Mouse (Mus musculus): ENCODE results near the gene Naif1. TPM values are rescaled to one million over a fixed set of nuclear protein-coding genes. Genes with fewer than 3 reads are reported as not detected.

Naif1 gene
- polyA plus RNA-seq, 1 experiment, result 3.2 TPM

DNA sequence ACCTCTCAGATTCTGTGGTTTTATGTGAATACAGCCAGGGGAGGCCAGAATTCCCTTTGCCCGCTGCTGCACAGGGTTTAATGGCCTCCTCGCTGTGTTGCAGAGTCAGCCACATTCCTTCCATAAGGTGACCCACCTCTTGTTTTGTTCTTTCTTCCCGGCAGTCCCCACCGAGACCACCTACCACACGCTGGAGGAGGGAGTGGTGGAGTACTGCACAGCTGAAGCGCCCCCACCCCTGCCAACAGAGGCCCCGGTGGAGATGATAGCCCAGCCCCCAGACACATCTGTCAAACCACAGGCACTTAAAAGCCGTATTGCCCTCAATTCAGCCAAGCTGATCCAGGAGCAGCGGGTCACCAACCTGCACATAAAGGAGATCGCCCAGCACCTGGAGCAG, 4.4 kb downstream of the Naif1 start:
- TF ChIP-seq MYOG (IDR thresholded peaks at IDR 0.05; ENCODE audit: control insufficient read depth, extremely low read depth, insufficient read length) (no peak), USF1 (IDR thresholded peaks at IDR 0.05; ENCODE audit: low read depth) (no peak), MYOD1 (IDR thresholded peaks at IDR 0.05; ENCODE audit: control insufficient read depth, insufficient read length, low read depth) (no peak), MAX (IDR thresholded peaks at IDR 0.05) (no peak), CTCF (IDR thresholded peaks at IDR 0.05; ENCODE audit: control insufficient read depth, insufficient read depth, insufficient read length) (no peak)
- peaks cover 8% of the 10 kb centered on the region for H3K36me3 ChIP-seq (ENCODE audit: control insufficient read depth, insufficient read depth)
- no peak overlapping the region for H3K4me3 ChIP-seq (ENCODE audit: insufficient read depth, poor library complexity, severe bottlenecking)
- H3K27me3 ChIP-seq (ENCODE audit: control insufficient read depth, insufficient read depth, insufficient read length), result no peaks in the 10 kb centered on the region
- no peak overlapping the region for H3ac ChIP-seq (ENCODE audit: control insufficient read depth, insufficient read length, low read depth)
- H3K79me2 ChIP-seq (ENCODE audit: control insufficient read depth, insufficient read depth), result peaks cover 36% of the 10 kb centered on the region
- H3K79me3 ChIP-seq (ENCODE audit: low read depth), result peaks cover 21% of the 10 kb centered on the region

DNA sequence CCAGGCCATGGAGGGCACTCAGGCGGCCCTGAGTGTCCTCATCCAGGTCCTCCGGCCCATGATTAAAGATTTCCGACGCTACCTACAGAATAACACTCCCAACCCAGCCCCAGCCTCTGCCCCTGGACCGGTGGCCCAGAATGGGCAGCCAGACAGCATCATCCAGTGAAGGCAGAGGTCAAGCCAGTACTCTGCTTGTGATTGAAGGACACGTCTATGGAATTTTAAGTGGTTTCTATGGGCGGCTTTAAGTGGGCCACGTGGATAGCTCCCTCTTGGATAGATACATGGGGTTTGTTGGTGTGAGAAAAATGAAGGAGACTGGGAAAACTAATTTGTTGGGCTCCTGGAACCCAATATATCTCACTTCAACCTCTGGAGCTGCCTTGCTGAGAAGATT, 4.8 kb downstream of the Naif1 start:
- H3ac ChIP-seq (ENCODE audit: control insufficient read depth, insufficient read length, low read depth), result no peak overlapping the region
- no peak for TF ChIP-seq FOSL1 (IDR thresholded peaks at IDR 0.05; ENCODE audit: insufficient read depth, low read length, poor library complexity, severe bottlenecking)
- TF ChIP-seq MYOD1 (IDR thresholded peaks at IDR 0.05; ENCODE audit: control insufficient read depth, insufficient read length, low read depth), result no peak
- TF ChIP-seq MAX (IDR thresholded peaks at IDR 0.05), result no peak
- TF ChIP-seq CEBPB (IDR thresholded peaks at IDR 0.05; ENCODE audit: low read depth), result no peak
- TF ChIP-seq USF1 (IDR thresholded peaks at IDR 0.05; ENCODE audit: low read depth), result no peak
- no peak for TF ChIP-seq MYOG (IDR thresholded peaks at IDR 0.05; ENCODE audit: control insufficient read depth, extremely low read depth, insufficient read length)
- no peak for TF ChIP-seq CTCF (IDR thresholded peaks at IDR 0.05; ENCODE audit: control insufficient read depth, insufficient read depth, insufficient read length)
- peaks cover 32% of the 10 kb centered on the region for H3K79me2 ChIP-seq (ENCODE audit: control insufficient read depth, insufficient read depth)
- H3K79me3 ChIP-seq (ENCODE audit: low read depth), result peaks cover 16% of the 10 kb centered on the region
- H3K4me3 ChIP-seq (ENCODE audit: insufficient read depth, poor library complexity, severe bottlenecking), result no peak overlapping the region
- H3K27me3 ChIP-seq (ENCODE audit: control insufficient read depth, insufficient read depth, insufficient read length), result no peaks in the 10 kb centered on the region
- peaks cover 8% of the 10 kb centered on the region for H3K36me3 ChIP-seq (ENCODE audit: control insufficient read depth, insufficient read depth)

- no peaks in the 10 kb centered on the region for H3K27me3 ChIP-seq (ENCODE audit: control insufficient read depth, insufficient read depth, insufficient read length)
- H3K36me3 ChIP-seq (ENCODE audit: control insufficient read depth, insufficient read depth), result peaks cover 8% of the 10 kb centered on the region
- H3ac ChIP-seq (ENCODE audit: control insufficient read depth, insufficient read length, low read depth), result no peak overlapping the region
- no peaks in the 10 kb centered on the region for H3K79me3 ChIP-seq (ENCODE audit: low read depth)
- H3K4me3 ChIP-seq (ENCODE audit: insufficient read depth, poor library complexity, severe bottlenecking), result no peak overlapping the region
- TF ChIP-seq CEBPB (IDR thresholded peaks at IDR 0.05; ENCODE audit: low read depth) (peak; percentile 66), MYOD1 (IDR thresholded peaks at IDR 0.05; ENCODE audit: control insufficient read depth, insufficient read length, low read depth) (no peak), MYOG (IDR thresholded peaks at IDR 0.05; ENCODE audit: control insufficient read depth, extremely low read depth, insufficient read length) (no peak), USF1 (IDR thresholded peaks at IDR 0.05; ENCODE audit: low read depth) (peak; percentile 68), MAX (IDR thresholded peaks at IDR 0.05) (peak; percentile 84), FOSL1 (IDR thresholded peaks at IDR 0.05; ENCODE audit: insufficient read depth, low read length, poor library complexity, severe bottlenecking) (peak; percentile 73)
- H3K79me2 ChIP-seq (ENCODE audit: control insufficient read depth, insufficient read depth), result peaks cover 10% of the 10 kb centered on the region
Measured at GRCm38 (mm10) chr2:32458300-32458699, 8.0 kb downstream of the Naif1 start.

- Histone ChIP-seq H3K79me3 (ENCODE audit: low read depth) (no peaks in the 10 kb centered on the region), H3K27me3 (ENCODE audit: control insufficient read depth, insufficient read depth, insufficient read length) (no peaks in the 10 kb centered on the region), H3K4me3 (ENCODE audit: insufficient read depth, poor library complexity, severe bottlenecking) (no peak overlapping the region), H3K79me2 (ENCODE audit: control insufficient read depth, insufficient read depth) (no peaks in the 10 kb centered on the region), H3K36me3 (ENCODE audit: control insufficient read depth, insufficient read depth) (peaks cover 8% of the 10 kb centered on the region), H3ac (ENCODE audit: control insufficient read depth, insufficient read length, low read depth) (no peak overlapping the region)
- TF ChIP-seq MYOD1 (IDR thresholded peaks at IDR 0.05; ENCODE audit: control insufficient read depth, insufficient read length, low read depth) (no peak), MYOG (IDR thresholded peaks at IDR 0.05; ENCODE audit: control insufficient read depth, extremely low read depth, insufficient read length) (no peak), MAX (IDR thresholded peaks at IDR 0.05) (no peak), FOSL1 (IDR thresholded peaks at IDR 0.05; ENCODE audit: insufficient read depth, low read length, poor library complexity, severe bottlenecking) (no peak), CTCF (IDR thresholded peaks at IDR 0.05; ENCODE audit: control insufficient read depth, insufficient read depth, insufficient read length) (no peak), USF1 (IDR thresholded peaks at IDR 0.05; ENCODE audit: low read depth) (no peak), CEBPB (IDR thresholded peaks at IDR 0.05; ENCODE audit: low read depth) (no peak)
Measured at GRCm38 (mm10) chr2:32459657-32460056, 9.4 kb downstream of the Naif1 start.

DNA sequence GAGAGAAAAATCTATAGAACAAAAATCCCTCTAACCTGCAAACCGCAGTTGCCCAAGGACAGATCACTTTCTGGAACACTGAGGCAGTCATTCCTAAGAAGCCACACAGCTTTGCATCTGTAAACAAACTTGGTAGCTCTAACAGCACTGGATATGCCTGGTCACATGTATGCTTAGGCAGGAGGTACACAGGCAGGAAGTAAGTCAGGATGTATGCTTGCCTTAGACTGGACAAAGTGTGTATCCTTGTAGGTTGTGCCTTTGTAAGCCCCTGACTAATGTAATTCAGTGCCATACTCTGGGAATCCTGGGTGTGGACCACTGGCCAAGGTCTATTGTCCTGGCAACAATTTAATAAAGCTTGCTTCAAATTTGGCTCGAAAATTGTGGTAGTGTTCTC, 13.5 kb downstream of the Naif1 start:
- H3ac ChIP-seq (ENCODE audit: control insufficient read depth, insufficient read length, low read depth), result no peak overlapping the region
- H3K4me3 ChIP-seq (ENCODE audit: insufficient read depth, poor library complexity, severe bottlenecking), result no peak overlapping the region
- H3K79me2 ChIP-seq (ENCODE audit: control insufficient read depth, insufficient read depth), result no peaks in the 10 kb centered on the region
- TF ChIP-seq USF1 (IDR thresholded peaks at IDR 0.05; ENCODE audit: low read depth) (no peak), FOSL1 (IDR thresholded peaks at IDR 0.05; ENCODE audit: insufficient read depth, low read length, poor library complexity, severe bottlenecking) (no peak), MYOG (IDR thresholded peaks at IDR 0.05; ENCODE audit: control insufficient read depth, extremely low read depth, insufficient read length) (no peak), MYOD1 (IDR thresholded peaks at IDR 0.05; ENCODE audit: control insufficient read depth, insufficient read length, low read depth) (no peak), CEBPB (IDR thresholded peaks at IDR 0.05; ENCODE audit: low read depth) (no peak), CTCF (IDR thresholded peaks at IDR 0.05; ENCODE audit: control insufficient read depth, insufficient read depth, insufficient read length) (no peak), MAX (IDR thresholded peaks at IDR 0.05) (no peak)
- H3K36me3 ChIP-seq (ENCODE audit: control insufficient read depth, insufficient read depth), result no peaks in the 10 kb centered on the region
- H3K79me3 ChIP-seq (ENCODE audit: low read depth), result no peaks in the 10 kb centered on the region
- no peaks in the 10 kb centered on the region for H3K27me3 ChIP-seq (ENCODE audit: control insufficient read depth, insufficient read depth, insufficient read length)
